Mouse (Mus musculus) bone marrow, adult 2 months (tissue): ENCODE results near the gene Naip2.
"Not testable (repeated sequence)": the region's sequence is repeated elsewhere in the genome, so short reads cannot be mapped to it uniquely, and the experiment has no call there.

Experiments used
- CTCF ChIP-seq: fragments of 200-500 bp; IDR thresholded peaks from 2 replicates; pipeline ENCODE4 v1.5.1; 2011; ENCODE audit warnings: low read length, control low read depth; ENCODE audit not compliant: control insufficient read depth, insufficient read depth
- POLR2A ChIP-seq: fragments of 200-500 bp; IDR thresholded peaks from 2 replicates; pipeline ENCODE4 v1.6.1; 2011; ENCODE audit warnings: low read depth, mild to moderate bottlenecking, control low read depth, low read length, borderline replicate concordance; ENCODE audit not compliant: control insufficient read depth

GRCm38 (mm10) chr13:100183111-100183510, 18.8 kb downstream of the Naip2 start:
- not testable (repeated sequence) for TF ChIP-seq CTCF, POLR2A
